Mouse (Mus musculus): ENCODE results near the gene Gm10837. TPM values are rescaled to one million over a fixed set of nuclear protein-coding genes. Genes with fewer than 3 reads are reported as not detected.

The Gm10837 gene
- total RNA-seq, 2 experiments from 2014 or later, result not detected

- DNase-seq (ENCODE audit: low spot score in 2 of 2), result no peak
Observed at GRCm38 (mm10) chr14:122513511-122514036, 23.2 kb downstream of the Gm10837 start.

GRCm38 (mm10) chr14:122528475-122528874 is 38.1 kb downstream of the Gm10837 start:
- no peak for DNase-seq (ENCODE audit: low spot score in 2 of 2)

GRCm38 (mm10) chr14:122534017-122534924 is 43.9 kb downstream of the Gm10837 start, which contains the start of gene Pcca:
Gene Pcca (plus strand): TSS chr14:122534324.
- peak; percentile 80 to 91 for DNase-seq (ENCODE audit: low spot score in 2 of 2)

- DNase-seq (ENCODE audit: low spot score in 2 of 2), result no peak
Observed at GRCm38 (mm10) chr14:122535986-122536385, 45.6 kb downstream of the Gm10837 start.

Other genes starting within 250 kb of the Gm10837 start
- gene Gm5089, start 39.5 kb upstream of the Gm10837 start, total RNA-seq (2021), result not detected
- under 1 TPM in 1 of 2 experiments, not detected in 1; 0.40 TPM for gene Zic5, start 24.9 kb upstream of the Gm10837 start, total RNA-seq (2021)
- gene Zic2, start 15.2 kb upstream of the Gm10837 start, total RNA-seq (2021), result 1 to 10 TPM in 1 of 2 experiments, under 1 TPM in 1; 0.22 to 1.4 TPM
- 10 to 100 TPM; 63.2 to 64.4 TPM for gene Pcca, start 43.7 kb downstream of the Gm10837 start, total RNA-seq (2021)

Measured in adrenal gland, postnatal 4 days (tissue).